Mouse (Mus musculus) E14TG2a.4 (cell line): ENCODE measurements around the gene Pigyl.

ENCODE experiments used
- CTCF ChIP-seq: conservative IDR thresholded peaks from 2 replicates; pipeline ENCODE4 v1.5.1; 2014; ENCODE audit warnings: low read length
- NANOG ChIP-seq: IDR thresholded peaks from 2 replicates; pipeline ENCODE4 v1.6.1; 2014; ENCODE audit warnings: borderline replicate concordance, low read length, mixed read lengths

DNA sequence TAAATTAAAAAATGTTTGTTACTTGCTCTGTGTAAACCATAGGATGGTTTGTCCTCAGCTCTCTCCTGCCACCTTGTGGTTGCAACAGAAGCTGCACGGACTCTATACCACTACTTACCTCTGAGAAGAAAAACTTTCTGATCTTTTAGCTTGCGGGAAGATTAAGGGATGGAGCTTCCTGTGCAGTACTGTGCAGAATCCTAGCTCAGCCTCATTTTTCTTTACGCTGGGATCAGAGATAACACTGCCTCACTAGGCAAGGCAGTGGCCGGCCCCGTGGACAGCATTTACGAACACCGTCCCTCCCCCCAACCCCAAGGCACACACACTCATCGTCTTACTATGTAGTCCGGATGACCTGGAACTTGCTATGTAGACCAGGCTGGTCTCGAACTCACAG, 1.0 kb upstream of the Pigyl start:
- TF ChIP-seq CTCF: peak; percentile 89
- TF ChIP-seq NANOG: no peak
